Mouse (Mus musculus) liver, embryonic 14.5 days (tissue): ENCODE results near the gene Fkbp2. TPM values are rescaled to one million over a fixed set of nuclear protein-coding genes. Genes with fewer than 3 reads are reported as not detected.
A peak's percentile ranks its signal among the peaks of the same experiment; 100 is the strongest.

Experiments used
- ATAC-seq: fragments of 200-750 bp; cut with Nextera tagmentation; 2 replicates; pipeline ENCODE4 v1.8.0; 2017; ENCODE audit warnings: moderate number of reproducible peaks, mild to moderate bottlenecking, moderate library complexity; ENCODE audit not compliant: insufficient read depth
- DNase-seq, 3 experiments: peaks; one replicate each; pipeline ENCODE4 v3.0.0-alpha.2; 2012 to 2013; ENCODE audit warnings: low read depth in 3 of 3, low spot score in 3 of 3
- H3K27ac ChIP-seq: fragments of 300-500 bp; sonication (generic); 2 replicates; pipeline ENCODE4 v1.5.1; 2014; ENCODE audit warnings: moderate library complexity, mild to moderate bottlenecking, control low read depth, inconsistent platforms
- H3K27me3 ChIP-seq: fragments of 300-500 bp; sonication (generic); 2 replicates; pipeline ENCODE4 v1.6.1; 2014; ENCODE audit warnings: mild to moderate bottlenecking, low read length, moderate library complexity; ENCODE audit not compliant: control insufficient read depth, insufficient read depth
- H3K36me3 ChIP-seq: fragments of 300-500 bp; sonication (generic); replicated peaks from 2 replicates; pipeline ENCODE4 v1.6.1; 2014; ENCODE audit warnings: low read depth; ENCODE audit not compliant: control insufficient read depth, insufficient read depth
- H3K4me1 ChIP-seq, 2 experiments: fragments of 200-500 bp in 1 of 2; fragments of 300-500 bp in 1 of 2; sonication (generic) in 1 of 2; replicated peaks; 2 replicates each; pipeline ENCODE4 v1.6.1; 2012 to 2014; ENCODE audit warnings: antibody characterized with exemption in 1 of 2, inconsistent platforms in 1 of 2, low read length in 1 of 2; ENCODE audit not compliant: control insufficient read depth in 2 of 2, insufficient read depth in 2 of 2
- H3K4me2 ChIP-seq: fragments of 300-500 bp; sonication (generic); 2 replicates; pipeline ENCODE4 v1.6.1; 2014; ENCODE audit warnings: low read depth, mild to moderate bottlenecking, control low read depth, moderate library complexity
- H3K4me3 ChIP-seq, 2 experiments: fragments of 200-500 bp in 1 of 2; fragments of 300-500 bp in 1 of 2; sonication (generic) in 1 of 2; 2 replicates each; pipeline ENCODE4 v1.5.1; 2012 to 2014; ENCODE audit warnings: low read depth in 2 of 2, low read length in 2 of 2, mild to moderate bottlenecking in 2 of 2, control low read depth in 1 of 2, inconsistent platforms in 1 of 2, moderate library complexity in 1 of 2; ENCODE audit not compliant: insufficient read depth in 1 of 2
- H3K9ac ChIP-seq: fragments of 300-500 bp; sonication (generic); replicated peaks from 2 replicates; pipeline ENCODE4 v1.6.1; 2014; ENCODE audit warnings: mild to moderate bottlenecking, control low read depth, moderate library complexity
- H3K9me3 ChIP-seq: fragments of 300-500 bp; sonication (generic); 2 replicates; pipeline ENCODE4 v1.6.1; 2016; ENCODE audit warnings: low read length, mixed read lengths; ENCODE audit not compliant: control insufficient read depth
- CTCF ChIP-seq: IDR thresholded peaks from 2 replicates; pipeline ENCODE4 v1.5.1; 2016; ENCODE audit warnings: antibody characterized with exemption, low read depth, control low read depth
- EP300 ChIP-seq: IDR thresholded peaks from 2 replicates; pipeline ENCODE4 v1.6.1; 2016; ENCODE audit warnings: antibody characterized with exemption, low read depth
- WGBS: fragments of 180-500 bp; shearing (Covaris S2); extraction: QIAGEN DNeasy Blood & Tissue Kit; methylation state at CpG from one replicate; pipeline ENCODE4 v1.1.7; 2014; ENCODE audit not compliant: insufficient replicate concordance; 5-methylcytosine and 5-hydroxymethylcytosine counted together
- polyA plus RNA-seq, 2 experiments: library from polyadenylated mRNA; depleted of rRNA in 1 of 2; stranded (reverse) in 1 of 2; unstranded in 1 of 2; fragments of >200 nt; fragmentation: Nextera tagmentation in 1 of 2; extraction: Ambion mirVana in 1 of 2; gene quantifications; 2 replicates each; pipeline versions ENCODE4 v1.2.1 to v1.2.3; 2012 to 2014

Gene Fkbp2
- polyA plus RNA-seq, 2 experiments: 46.1 to 65.7 TPM

- peaks cover 12 to 25% of the 10 kb centered on the region in 2 experiments for H3K4me1 ChIP-seq
- peaks cover 6% of the 10 kb centered on the region for H3K36me3 ChIP-seq
- WGBS: 71% methylated on average over 13 of the region's 13 CpGs
- peak overlapping the region; percentile 63 for H3K27ac ChIP-seq
- no peaks in the 10 kb centered on the region for H3K27me3 ChIP-seq
- peak overlapping the region; percentile 90 for H3K4me2 ChIP-seq
- H3K9me3 ChIP-seq: no peaks in the 10 kb centered on the region
- ATAC-seq (no peak), DNase-seq (no peak)
- TF ChIP-seq CTCF (no peak), EP300 (no peak)
- H3K9ac ChIP-seq: no peak overlapping the region; the same call in 1 of the 2 replicates
- peak overlapping the region; percentile 5 to 83; a peak in 3 of 4 replicates for H3K4me3 ChIP-seq
Observed at GRCm38 (mm10) chr19:6977759-6978638, 2.3 kb downstream of the Fkbp2 start.

- H3K9me3 ChIP-seq: no peaks in the 10 kb centered on the region
- peak within 1 kb of the TSS; percentile 96 for H3K4me2 ChIP-seq
- no peak for DNase-seq
- ATAC-seq: no peak
- WGBS: under 1% methylated on average over 16 of the region's 16 CpGs
- peak within 1 kb of the TSS; percentile 81 for H3K9ac ChIP-seq
- H3K4me1 ChIP-seq: peaks cover 14 to 25% of the 10 kb centered on the region in 2 experiments
- peak within 1 kb of the TSS; percentile 71 to 77 for H3K4me3 ChIP-seq
- no peaks in the 10 kb centered on the region for H3K27me3 ChIP-seq
- TF ChIP-seq EP300 (0 out of 2 replicates have a peak, but pooled peaks have one; percentile 7), CTCF (peak; percentile 43)
- peaks cover 6% of the 10 kb centered on the region for H3K36me3 ChIP-seq
- peak within 1 kb of the TSS; percentile 72 for H3K27ac ChIP-seq
Observed at GRCm38 (mm10) chr19:6975537-6976521, 4.5 kb downstream of the Fkbp2 start, which contains the start of gene Plcb3. Plcb3 (minus strand) TSS chr19:6976470.

GRCm38 (mm10) chr19:6974211-6975205 lies 5.8 kb downstream of the Fkbp2 start, which contains the start of gene Ppp1r14b:
Ppp1r14b (plus strand) TSS chr19:6974968.
- H3K9ac ChIP-seq: peak within 1 kb of the TSS; percentile 81
- H3K36me3 ChIP-seq: peaks cover 6% of the 10 kb centered on the region
- peak within 1 kb of the TSS; percentile 71 to 94 for H3K4me3 ChIP-seq
- WGBS: under 1% methylated on average over 68 of the region's 84 CpGs
- no peaks in the 10 kb centered on the region for H3K9me3 ChIP-seq
- H3K4me2 ChIP-seq: peak within 1 kb of the TSS; percentile 96
- H3K27me3 ChIP-seq: no peaks in the 10 kb centered on the region
- ATAC-seq: peak; percentile 65
- TF ChIP-seq EP300 (no peak), CTCF (peak; percentile 25; the same call in 1 of the 2 replicates)
- DNase-seq: peak; percentile 75 to 85 (median 75)
- peak within 1 kb of the TSS; percentile 72 for H3K27ac ChIP-seq
- H3K4me1 ChIP-seq: peaks cover 26 to 35% of the 10 kb centered on the region in 2 experiments
